Mouse (Mus musculus) megakaryocyte, embryonic 14.5 days (primary cell): ENCODE results near the gene Srms.

Experiments
- FLI1 ChIP-seq: IDR thresholded peaks from 2 replicates; pipeline ENCODE4 v1.6.1; 2012; ENCODE audit warnings: low read length, inconsistent platforms, mixed read lengths
- GATA1 ChIP-seq: IDR thresholded peaks from 3 replicates; pipeline ENCODE4 v1.6.1; 2012; ENCODE audit warnings: mixed read lengths, low read length, inconsistent platforms, borderline replicate concordance

- TF ChIP-seq GATA1 = no peak
- no peak for TF ChIP-seq FLI1
These were observed 55.8 kb downstream of the Srms start for GRCm38 (mm10) chr2:181157180-181157579.
